Mouse (Mus musculus) adrenal gland, postnatal 36 days (tissue): ENCODE data around the gene Nsmf. TPM values are rescaled to one million over a fixed set of nuclear protein-coding genes. Genes with fewer than 3 reads are reported as not detected.
A peak's percentile ranks its signal among the peaks of the same experiment; 100 is the strongest.

Experiments
- DNase-seq, 2 experiments: peaks; one replicate each; pipeline ENCODE4 v3.0.0; 2021; ENCODE audit warnings: mixed read lengths in 1 of 2
- microRNA-seq: library from miRNA; unstranded; fragments of <30 nt; microRNA quantifications from one replicate; pipeline ENCODE4 v1.2.0, GENCODE M21; 2021
- total RNA-seq, 2 experiments: library from RNA; stranded (reverse); gene quantifications; 2 replicates each; pipeline ENCODE4 v1.2.3; 2021

Gene Nsmf
- total RNA-seq, 2 experiments from 2014 or later = 32.8 to 56.4 TPM

GRCm38 (mm10) chr2:25085571-25085970, 31.4 kb downstream of the Nsmf start:
- DNase-seq = no peak

GRCm38 (mm10) chr2:25087842-25088241, 33.7 kb downstream of the Nsmf start:
- no peak for DNase-seq

- DNase-seq = no peak
Measured at GRCm38 (mm10) chr2:25088636-25089035, 34.5 kb downstream of the Nsmf start.

GRCm38 (mm10) chr2:25094785-25095108, 40.6 kb downstream of the Nsmf start:
- DNase-seq = no peak

- no peak for DNase-seq
Measured at GRCm38 (mm10) chr2:25095109-25095850, 41.1 kb downstream of the Nsmf start, which contains the start of gene Noxa1. Gene Noxa1 (minus strand): TSS chr2:25095149.

GRCm38 (mm10) chr2:25098005-25098615, 44.0 kb downstream of the Nsmf start:
- DNase-seq = no peak

GRCm38 (mm10) chr2:25098956-25099355, 44.8 kb downstream of the Nsmf start:
- DNase-seq = peak; percentile 31 to 41

GRCm38 (mm10) chr2:25099703-25100102, 45.5 kb downstream of the Nsmf start:
- DNase-seq = no peak

- DNase-seq = no peak
Measured at GRCm38 (mm10) chr2:25104122-25104521, 50.0 kb downstream of the Nsmf start.

- DNase-seq = no peak
Measured at GRCm38 (mm10) chr2:25106045-25106444, 51.9 kb downstream of the Nsmf start.

GRCm38 (mm10) chr2:25109487-25109886, 55.3 kb downstream of the Nsmf start:
- DNase-seq = no peak

- DNase-seq = peak; percentile 53 to 66
Measured at GRCm38 (mm10) chr2:25110505-25111183, 56.5 kb downstream of the Nsmf start.

- DNase-seq = peak in 1 of 2 experiments; percentile 31
Measured at GRCm38 (mm10) chr2:25111184-25111791, 57.1 kb downstream of the Nsmf start.

Small RNAs within 50 kb of the gene (microRNA-seq; reads per million reads assigned to microRNA genes)
- gene Gm24328 (not detected), gene Mir7664 (not detected)

Other genes with a start within 250 kb of the Nsmf start
- 10 to 100 TPM; 52.8 to 57.7 TPM for gene Ehmt1, start 134.7 kb upstream of the Nsmf start, total RNA-seq
- 10 to 100 TPM in 1 of 2 experiments, 1 to 10 TPM in 1; 9.7 to 15.0 TPM for gene Arrdc1, start 119.1 kb upstream of the Nsmf start, total RNA-seq
- 10 to 100 TPM; 25.2 to 29.5 TPM for gene Zmynd19, start 104.6 kb upstream of the Nsmf start, total RNA-seq
- 10 to 100 TPM in 1 of 2 experiments, 1 to 10 TPM in 1; 4.6 to 13.2 TPM for gene Dph7, start 92.0 kb upstream of the Nsmf start, total RNA-seq
- gene Mrpl41, start 79.3 kb upstream of the Nsmf start, total RNA-seq = 100 to 1,000 TPM in 1 of 2 experiments, 10 to 100 TPM in 1; 90.9 to 115 TPM
- 10 to 100 TPM; 38.5 to 66.3 TPM for gene Pnpla7, start 78.3 kb upstream of the Nsmf start, total RNA-seq
- gene Entpd8, start 25.9 kb downstream of the Nsmf start, total RNA-seq = not detected
- not detected for gene Noxa1, start 40.8 kb downstream of the Nsmf start, total RNA-seq
- 1 to 10 TPM; 2.1 to 2.3 TPM for gene Nrarp, start 126.4 kb downstream of the Nsmf start, total RNA-seq
- gene Tor4a, start 142.5 kb downstream of the Nsmf start, total RNA-seq = 10 to 100 TPM; 14.0 to 24.8 TPM
- 10 to 100 TPM; 54.8 to 57.2 TPM for gene Nelfb, start 157.1 kb downstream of the Nsmf start, total RNA-seq
- gene Stpg3, start 160.3 kb downstream of the Nsmf start, total RNA-seq = not detected
- not detected for gene Fam166a, start 164.4 kb downstream of the Nsmf start, total RNA-seq
- gene Tubb4b, start 170.3 kb downstream of the Nsmf start, total RNA-seq = 100 to 1,000 TPM; 291 to 296 TPM
- gene Slc34a3, start 180.0 kb downstream of the Nsmf start, total RNA-seq = not detected
- gene Rnf224, start 182.4 kb downstream of the Nsmf start, total RNA-seq = not detected
- 1 to 10 TPM; 5.8 TPM for gene Rnf208, start 187.9 kb downstream of the Nsmf start, total RNA-seq
- not detected for gene Cysrt1, start 188.1 kb downstream of the Nsmf start, total RNA-seq
- gene AL732309.1, start 192.5 kb downstream of the Nsmf start, total RNA-seq = 1 to 10 TPM; 4.1 to 4.8 TPM
- gene Tmem203, start 201.1 kb downstream of the Nsmf start, total RNA-seq = 10 to 100 TPM; 22.6 to 38.8 TPM
- gene Tprn, start 208.3 kb downstream of the Nsmf start, total RNA-seq = 1 to 10 TPM; 8.7 to 9.2 TPM
- 10 to 100 TPM; 43.8 to 45.1 TPM for gene Ssna1, start 218.1 kb downstream of the Nsmf start, total RNA-seq
- 10 to 100 TPM; 76.5 to 81.3 TPM for gene Anapc2, start 218.1 kb downstream of the Nsmf start, total RNA-seq
- not detected for gene Tmem210, start 233.8 kb downstream of the Nsmf start, total RNA-seq
- not detected for gene Lrrc26, start 235.6 kb downstream of the Nsmf start, total RNA-seq